Mouse (Mus musculus) urinary bladder, postnatal 14 days (tissue): ENCODE results near the gene Tbxa2r.

Experiments
- DNase-seq: peaks from one replicate; pipeline ENCODE4 v3.0.0; 2021; ENCODE audit warnings: low spot score

Tbxa2r gene

GRCm38 (mm10) chr10:81365672-81366476 is 37.3 kb downstream of the Tbxa2r start, which contains the start of gene 4930404N11Rik:
Gene 4930404N11Rik, minus strand, starts transcription at chr10:81365816.
- DNase-seq, result no peak

GRCm38 (mm10) chr10:81366477-81367206 is 38.1 kb downstream of the Tbxa2r start:
- no peak for DNase-seq

GRCm38 (mm10) chr10:81367207-81367495 is 38.6 kb downstream of the Tbxa2r start:
- no peak for DNase-seq

- DNase-seq, result no peak
Observed at GRCm38 (mm10) chr10:81375322-81375721, 46.8 kb downstream of the Tbxa2r start.

GRCm38 (mm10) chr10:81376561-81377361 is 48.2 kb downstream of the Tbxa2r start:
- no peak for DNase-seq

- DNase-seq, result no peak
Observed at GRCm38 (mm10) chr10:81377362-81377664, 48.8 kb downstream of the Tbxa2r start.

- DNase-seq, result no peak
Observed at GRCm38 (mm10) chr10:81377793-81378552, 49.4 kb downstream of the Tbxa2r start, which contains the start of gene Fzr1. Gene Fzr1, minus strand, starts transcription at chr10:81378516.

- peak; percentile 100 for DNase-seq
Observed at GRCm38 (mm10) chr10:81378553-81379182, 50.1 kb downstream of the Tbxa2r start.

GRCm38 (mm10) chr10:81379183-81379553 is 50.6 kb downstream of the Tbxa2r start:
- DNase-seq, result no peak

GRCm38 (mm10) chr10:81379809-81380378 is 51.4 kb downstream of the Tbxa2r start:
- DNase-seq, result no peak

GRCm38 (mm10) chr10:81382039-81382438 is 53.5 kb downstream of the Tbxa2r start:
- no peak for DNase-seq

- DNase-seq, result peak; percentile 100
Observed at GRCm38 (mm10) chr10:81383802-81384604, 55.5 kb downstream of the Tbxa2r start, which contains the start of the genes Dohh and Gm48551. Gene Dohh, plus strand, starts transcription at chr10:81384428. Gene Gm48551, plus strand, starts transcription at chr10:81384466.

GRCm38 (mm10) chr10:81384605-81384982 is 56.1 kb downstream of the Tbxa2r start:
- DNase-seq, result no peak
